Mouse (Mus musculus): ENCODE data around the gene Acvr2b.

Acvr2b gene

DNA sequence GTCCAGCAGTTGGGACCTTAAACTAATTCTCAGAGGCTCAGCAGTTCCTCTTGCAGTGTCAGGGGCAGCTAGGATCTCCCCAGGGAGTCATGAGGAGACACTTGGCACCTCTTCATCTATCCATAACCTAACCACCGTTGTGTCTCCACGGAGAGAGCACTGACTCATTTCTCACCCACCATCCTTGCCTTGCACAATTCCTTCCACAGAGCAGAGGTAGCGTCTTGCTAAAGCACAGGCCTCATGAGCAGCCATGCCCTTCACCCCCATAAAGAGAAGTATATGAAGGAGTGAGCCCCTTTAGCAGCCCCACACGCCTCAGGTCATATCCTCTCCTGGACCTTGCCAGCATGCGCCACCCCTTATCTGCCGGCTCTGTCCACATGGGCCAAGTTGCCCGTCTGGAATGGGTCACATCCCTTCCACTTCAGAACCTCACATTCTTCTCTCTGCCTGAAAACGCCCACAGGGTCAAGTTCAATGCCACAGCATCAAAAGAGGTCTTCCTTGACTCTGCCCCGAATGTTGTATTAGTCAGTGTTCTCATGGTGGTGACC lies 71.8 kb downstream of the Acvr2b start:
- peak; percentile 34 for DNase-seq (ENCODE audit: low read depth)

DNA sequence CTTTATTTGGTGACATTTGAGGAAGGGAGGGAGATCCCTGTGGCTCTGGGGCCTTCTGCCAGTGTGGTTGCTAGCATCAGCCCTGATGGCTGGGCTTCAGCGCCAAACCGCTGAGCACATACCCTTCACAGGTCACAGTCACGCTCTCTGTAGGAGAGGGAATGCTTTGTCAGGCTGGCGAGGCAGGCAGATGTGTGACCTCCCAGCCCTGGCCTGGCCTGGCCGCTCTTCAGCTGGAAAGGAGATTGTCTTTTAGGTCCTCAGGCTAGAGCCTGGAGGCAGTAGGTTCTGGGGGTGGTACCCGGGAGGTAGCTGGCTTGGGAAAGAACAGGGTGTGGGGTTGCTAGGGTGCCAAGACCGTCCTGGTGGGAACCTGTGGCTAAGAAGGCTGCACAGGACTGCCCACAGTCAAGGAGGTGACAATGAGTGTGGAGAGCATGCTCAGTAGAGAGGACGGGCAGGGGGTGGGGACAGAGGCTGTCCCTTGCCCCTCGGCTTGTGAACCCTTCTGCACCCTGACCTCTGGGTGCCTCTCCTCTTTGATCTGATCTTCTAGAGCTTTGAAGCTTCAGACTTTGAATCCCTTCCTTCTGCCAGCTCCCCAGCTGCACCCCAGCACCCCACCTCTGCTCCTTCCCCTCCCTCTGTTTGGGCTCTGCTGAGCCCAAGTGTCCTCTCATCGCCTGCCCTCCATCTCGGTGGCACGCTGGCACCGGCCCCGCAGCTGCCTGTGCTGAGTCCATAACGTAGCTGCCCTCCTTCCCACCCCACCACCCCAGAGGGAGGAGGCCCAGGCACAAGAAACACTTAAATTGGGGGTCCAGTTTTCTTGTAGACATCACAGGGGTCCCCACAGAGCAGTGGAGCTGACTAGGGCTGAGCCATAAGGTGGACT lies 73.0 kb downstream of the Acvr2b start:
- DNase-seq (ENCODE audit: low read depth) = no peak

DNA sequence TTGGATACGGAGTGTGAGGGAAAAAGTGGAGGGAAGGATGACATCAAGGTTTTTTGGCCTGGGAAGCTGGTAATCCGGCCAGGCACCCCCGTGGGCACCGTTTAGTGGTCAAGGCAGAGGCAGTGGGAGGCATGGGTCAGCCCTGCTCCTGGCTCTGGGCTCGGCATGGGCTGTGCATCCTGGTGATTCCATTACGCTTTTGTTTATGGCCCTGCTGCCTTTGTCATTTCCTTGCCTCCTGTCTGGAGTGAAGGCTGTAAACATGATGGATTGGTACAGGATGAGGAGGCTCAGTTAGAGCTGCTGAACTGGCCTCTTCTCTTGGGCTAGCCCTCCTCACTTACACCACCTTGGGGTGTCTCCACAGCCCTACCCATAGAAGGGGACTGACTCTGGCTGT lies 75.8 kb downstream of the Acvr2b start:
- DNase-seq (ENCODE audit: low read depth) = no peak

DNA sequence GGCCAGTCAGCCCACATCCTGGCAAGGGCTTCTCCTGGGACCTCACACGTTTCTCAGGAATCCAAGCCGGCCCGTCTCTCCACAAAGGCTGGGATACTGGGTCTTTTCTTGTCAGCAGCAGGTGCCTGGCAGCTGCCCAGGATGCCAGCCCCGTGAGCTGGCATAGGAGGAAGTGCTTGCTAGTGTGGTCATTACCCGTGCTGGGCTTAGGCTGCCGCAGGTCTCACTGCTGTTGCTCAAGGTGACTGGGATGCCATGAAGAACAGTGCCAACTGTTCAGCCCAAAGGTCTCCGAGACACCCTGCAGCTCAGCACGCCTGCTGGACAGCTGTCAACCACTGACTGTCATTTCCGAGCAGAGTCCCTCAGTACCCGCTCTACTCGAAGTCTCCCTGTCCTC lies 76.4 kb downstream of the Acvr2b start:
- DNase-seq (ENCODE audit: low read depth) = no peak

DNA sequence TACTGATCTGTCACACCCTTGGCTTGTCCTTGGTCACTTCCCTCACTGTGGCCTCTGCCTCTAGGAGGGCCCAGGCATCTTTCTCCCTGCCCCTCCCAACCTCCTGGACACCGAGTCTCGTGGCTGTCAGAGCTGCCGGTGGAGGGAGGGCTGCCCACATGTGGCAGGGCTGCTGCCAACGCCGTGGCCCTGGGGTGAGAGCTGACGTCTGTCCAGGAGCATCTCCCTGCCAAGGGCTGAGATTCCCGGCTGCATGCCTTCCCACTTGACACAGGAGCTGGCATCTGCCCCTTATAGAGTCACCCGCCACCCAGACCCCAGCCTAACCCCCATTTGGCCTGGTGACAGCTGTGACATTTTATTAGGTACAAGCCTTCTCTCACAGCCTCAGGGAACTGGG lies 77.4 kb downstream of the Acvr2b start:
- peak; percentile 24 for DNase-seq (ENCODE audit: low read depth)

DNA sequence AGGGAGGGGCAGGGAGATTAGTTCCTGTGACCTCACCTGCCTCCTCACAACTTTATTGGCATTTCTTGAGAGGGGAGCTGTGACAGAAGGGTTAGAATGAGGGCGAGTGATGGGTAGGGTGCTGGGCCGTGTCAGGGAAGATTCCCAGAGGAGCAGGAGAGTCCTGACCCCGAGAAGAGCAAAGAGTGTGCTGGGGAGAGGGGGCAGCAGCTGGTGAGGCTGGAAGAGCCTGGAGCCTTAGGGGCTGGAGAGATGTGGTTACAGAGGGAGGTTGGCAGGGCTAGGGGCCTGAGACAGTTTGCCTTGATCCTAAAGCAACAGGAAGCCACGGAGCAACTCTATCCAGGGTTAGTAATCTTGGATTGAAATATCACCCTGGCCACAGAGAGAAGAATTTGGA lies 79.7 kb downstream of the Acvr2b start:
- no peak for DNase-seq (ENCODE audit: low read depth)

DNA sequence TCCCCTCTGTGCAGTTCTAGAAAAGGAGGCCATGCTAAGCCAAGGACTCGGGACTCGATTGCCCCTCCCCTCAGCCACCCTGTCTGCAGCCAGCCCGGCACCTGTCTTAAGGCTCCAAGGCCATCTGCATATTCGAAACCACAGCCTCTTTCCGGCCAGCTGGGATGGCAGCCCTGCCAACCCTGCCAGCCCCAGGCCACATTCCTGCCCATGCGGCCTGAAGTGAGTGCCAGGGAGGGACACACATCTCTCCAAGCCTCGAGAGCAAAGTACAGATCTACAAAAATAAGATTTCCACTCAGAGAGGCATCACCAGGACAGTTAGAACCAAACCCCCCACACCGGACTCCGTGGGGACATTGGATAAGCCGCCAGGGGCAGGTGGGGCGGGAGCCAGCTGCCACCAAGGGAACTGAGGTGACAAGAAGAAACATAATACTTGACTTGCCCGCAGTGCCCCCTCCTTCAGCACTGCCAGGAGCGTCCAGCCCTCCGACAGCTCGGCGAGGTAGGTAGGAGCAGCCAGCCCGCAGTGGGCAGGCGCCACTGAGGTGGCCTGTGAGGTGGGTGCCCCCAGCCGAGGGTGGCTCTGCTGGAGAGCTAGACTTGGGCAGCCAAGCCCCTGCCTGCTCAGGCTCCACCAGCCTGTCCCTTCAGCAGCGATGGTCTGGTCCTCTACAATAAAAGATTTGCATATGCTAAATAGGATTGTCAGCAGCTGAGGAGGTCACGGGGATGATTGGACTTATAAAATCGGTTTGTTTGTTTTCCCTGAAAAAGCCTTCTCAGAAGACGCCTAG lies 81.8 kb downstream of the Acvr2b start:
- no peak for DNase-seq (ENCODE audit: low read depth)

DNA sequence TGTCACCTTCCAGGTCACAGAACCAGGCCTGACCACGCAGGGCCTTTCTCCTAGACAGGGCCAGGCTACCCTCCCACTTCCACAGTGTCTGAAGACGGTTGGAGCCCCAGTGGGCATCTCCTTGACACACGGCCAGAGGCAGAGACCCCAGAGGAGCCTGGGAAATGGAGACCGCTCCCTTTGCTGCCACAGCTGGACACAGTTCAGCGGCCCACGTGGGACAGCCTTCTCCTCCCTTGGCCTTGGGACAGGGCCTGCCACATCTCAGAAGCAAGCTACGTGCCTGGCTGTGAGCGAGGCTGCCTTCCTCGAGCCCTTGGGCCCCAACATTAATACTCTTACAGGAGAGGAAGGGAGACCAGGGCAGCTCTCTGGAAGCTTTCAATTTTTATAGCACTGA lies 82.5 kb downstream of the Acvr2b start:
- no peak for DNase-seq (ENCODE audit: low read depth)
